Mouse (Mus musculus) heart, adult 11 months (tissue): ENCODE data around the gene Fbxo4.
A peak's percentile ranks its signal among the peaks of the same experiment; 100 is the strongest.

Experiments
- DNase-seq: peaks from one replicate; pipeline ENCODE4 v3.0.0; 2022

Fbxo4 gene

DNA sequence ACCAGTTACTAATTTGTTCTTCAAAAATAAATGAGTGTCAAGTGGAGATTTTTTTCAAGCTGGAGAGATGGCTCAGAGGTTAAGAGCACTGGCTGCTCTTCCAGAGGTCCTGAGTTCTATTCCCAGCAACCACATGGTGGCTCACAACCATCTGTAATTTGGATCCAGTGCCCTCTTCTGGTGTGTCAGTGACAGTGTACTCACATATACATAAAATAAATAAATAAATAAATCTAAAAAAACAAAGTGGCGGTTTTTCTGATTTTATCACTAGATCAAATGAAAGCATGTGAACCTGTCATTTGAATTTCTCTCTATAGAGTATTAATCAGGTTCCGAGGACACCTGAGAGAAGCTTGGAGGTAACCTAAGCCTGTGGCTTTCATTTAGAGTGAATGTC is 1.1 kb downstream of the Fbxo4 start:
- DNase-seq, result no peak

DNA sequence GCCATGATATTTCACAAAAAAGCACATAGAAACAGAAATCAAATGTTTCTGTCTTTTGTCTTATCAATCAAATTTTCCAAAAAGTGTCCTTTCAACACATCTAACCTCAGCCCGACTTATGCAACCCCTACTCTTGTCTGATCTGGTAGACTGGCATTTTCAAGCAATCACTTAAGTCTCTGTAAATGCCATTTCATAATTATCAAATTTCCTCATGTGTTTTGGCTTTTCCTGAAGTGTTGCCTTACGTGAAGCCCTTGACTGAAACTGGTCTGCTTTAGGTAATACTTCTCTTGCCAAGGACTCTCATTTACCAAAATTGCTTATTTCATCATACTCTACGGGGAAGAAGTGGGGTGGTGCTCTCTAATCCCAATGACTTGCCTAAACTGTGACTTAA is 6.1 kb downstream of the Fbxo4 start:
- DNase-seq, result no peak

DNA sequence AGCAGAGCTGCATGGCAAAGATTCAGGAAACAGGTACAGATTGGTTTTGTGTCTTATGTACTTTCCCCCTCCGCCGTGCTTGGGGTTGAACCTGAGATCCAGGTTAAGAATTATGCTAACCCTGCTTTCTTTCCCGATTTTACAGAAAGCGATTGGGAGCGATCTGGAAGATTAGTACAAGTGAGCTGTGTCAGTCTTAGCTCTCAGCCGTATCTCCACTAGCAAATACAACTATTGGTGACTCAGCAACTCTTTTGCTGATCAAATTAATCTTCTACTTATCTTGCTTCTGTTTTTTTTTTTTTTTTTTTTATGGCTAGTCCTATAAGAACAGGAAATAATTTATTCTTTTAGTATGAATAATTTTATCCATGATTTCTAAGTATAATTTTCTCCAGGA is 9.2 kb downstream of the Fbxo4 start:
- no peak for DNase-seq

DNA sequence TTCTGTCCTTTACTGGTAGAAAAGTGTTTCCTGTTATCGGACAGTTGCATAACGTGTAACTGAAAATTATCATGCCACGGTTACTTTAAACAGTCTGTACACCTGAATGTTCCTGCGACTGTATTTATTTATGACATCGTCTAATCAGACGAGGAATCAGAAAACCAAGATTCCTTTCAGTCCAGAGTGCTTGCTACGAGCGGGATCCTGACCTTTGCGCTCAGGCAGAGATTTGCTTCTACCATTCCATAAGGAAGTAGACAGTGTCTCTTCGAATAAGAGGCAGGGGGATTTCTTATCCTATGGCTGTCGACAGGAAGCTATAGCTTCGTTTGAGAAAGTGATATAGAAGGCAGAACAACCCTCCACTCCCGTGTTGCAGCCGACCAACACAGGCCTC is 9.6 kb downstream of the Fbxo4 start:
- DNase-seq, result no peak

DNA sequence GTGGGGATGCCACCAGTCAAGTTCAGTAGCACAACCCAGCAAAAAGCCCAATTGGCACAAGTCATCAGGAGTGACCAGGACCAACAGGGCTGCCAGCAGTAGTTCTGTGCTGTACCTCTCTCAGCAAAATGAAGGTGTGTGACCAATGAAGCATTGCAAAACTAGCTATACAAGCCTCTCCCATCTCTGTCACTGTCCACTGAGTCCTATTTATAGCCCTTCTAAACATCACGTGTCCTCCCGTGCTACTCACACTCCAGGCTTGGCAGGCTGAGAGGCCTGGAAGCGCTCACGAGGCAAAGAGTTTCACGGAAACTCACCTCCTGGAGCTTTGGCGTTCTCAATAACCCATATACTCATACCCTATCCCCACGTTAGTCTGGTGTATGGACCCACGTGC is 17.1 kb downstream of the Fbxo4 start:
- DNase-seq, result peak; percentile 94

DNA sequence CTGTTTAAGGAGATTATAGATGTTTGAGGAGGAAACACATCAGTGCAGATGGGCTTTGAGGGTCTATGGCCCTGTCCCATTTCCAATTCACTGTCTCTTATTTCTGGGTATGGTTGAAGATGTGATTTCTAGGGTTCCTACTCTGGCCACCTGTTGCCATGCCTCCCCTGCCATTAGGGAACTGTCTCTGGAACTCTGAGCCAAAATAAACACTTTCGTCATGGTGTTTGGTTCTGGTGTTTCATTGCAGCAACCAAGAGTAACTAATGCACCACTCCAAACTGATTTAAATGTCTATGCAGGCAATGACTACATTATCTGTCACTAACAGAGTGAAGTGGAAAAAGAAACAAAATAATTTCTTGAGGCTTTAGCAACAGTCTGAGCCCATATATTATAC is 19.3 kb downstream of the Fbxo4 start:
- DNase-seq, result no peak

DNA sequence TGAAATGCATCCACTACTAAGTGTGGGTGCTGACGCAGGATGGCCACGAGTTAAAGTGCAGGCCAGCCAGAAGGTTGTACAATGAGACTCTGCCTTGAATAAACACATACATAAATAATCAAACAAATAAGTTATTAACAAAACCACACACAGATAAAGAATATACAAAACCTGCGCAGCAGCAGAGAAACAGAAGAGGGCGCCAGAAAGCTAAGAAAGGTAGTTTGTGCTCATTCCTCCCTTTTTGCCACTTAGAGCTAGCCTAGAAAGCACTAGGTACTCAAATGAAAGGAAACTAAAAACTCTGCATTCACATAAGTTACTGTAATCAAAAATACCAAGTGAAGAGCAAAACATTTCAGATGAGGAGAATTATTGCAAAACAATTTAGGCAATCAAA is 21.4 kb downstream of the Fbxo4 start:
- no peak for DNase-seq

DNA sequence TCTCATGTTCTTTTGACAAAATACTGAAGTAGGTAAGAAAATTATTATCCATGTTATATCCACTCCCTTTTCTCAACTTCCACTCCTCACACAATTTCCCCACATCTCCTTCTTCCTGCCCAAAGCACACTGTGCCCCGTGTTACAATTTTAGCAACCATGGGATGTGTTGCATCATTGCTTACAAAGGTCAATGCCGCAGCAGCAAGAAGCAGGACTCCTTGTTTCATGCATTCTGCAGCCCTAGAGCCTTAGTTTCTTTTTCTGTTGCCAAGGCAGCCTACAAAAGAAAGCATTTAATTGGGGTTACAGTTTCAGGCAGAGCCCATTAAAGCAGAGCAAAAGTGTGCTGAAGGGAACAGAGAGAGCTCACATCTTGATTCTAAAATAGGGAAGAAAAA is 24.4 kb downstream of the Fbxo4 start:
- no peak for DNase-seq

DNA sequence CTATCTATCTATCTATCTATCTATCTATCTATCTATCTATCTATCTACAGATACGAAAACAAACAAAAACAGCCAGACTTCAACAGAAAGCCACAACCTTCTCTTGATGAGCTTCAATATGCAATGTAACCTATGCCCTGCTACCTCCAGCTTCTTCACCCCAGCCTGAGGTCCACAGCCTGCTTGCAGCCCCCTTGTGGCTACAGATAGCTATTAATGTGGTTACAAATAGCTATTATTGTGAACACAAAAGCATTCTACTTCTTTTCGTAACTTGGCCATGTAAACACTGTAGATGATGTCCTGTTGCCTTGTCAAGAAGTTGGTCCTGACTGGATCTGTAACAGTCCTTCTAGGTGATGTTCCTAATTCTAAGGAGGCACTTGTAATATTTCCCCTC is 41.2 kb downstream of the Fbxo4 start:
- no peak for DNase-seq

DNA sequence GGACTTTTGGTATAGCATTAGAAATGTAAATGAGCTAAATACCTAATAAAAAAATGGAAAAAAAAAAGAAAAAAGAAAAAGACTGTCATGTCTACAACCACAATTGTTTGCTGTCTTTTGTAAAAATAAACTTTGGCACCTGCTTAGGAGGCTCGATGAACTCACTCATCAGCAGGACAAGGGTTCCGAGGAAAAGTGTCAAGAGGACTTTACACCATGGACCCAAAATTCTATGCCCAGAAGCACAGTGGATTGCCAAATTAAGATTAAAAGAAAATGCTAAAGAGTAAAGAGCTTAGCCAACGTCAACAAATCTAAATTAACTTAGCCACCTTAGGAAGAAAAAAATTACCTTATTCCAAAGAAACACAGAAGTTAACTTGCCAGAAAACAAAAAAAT is 43.3 kb downstream of the Fbxo4 start:
- DNase-seq, result no peak

DNA sequence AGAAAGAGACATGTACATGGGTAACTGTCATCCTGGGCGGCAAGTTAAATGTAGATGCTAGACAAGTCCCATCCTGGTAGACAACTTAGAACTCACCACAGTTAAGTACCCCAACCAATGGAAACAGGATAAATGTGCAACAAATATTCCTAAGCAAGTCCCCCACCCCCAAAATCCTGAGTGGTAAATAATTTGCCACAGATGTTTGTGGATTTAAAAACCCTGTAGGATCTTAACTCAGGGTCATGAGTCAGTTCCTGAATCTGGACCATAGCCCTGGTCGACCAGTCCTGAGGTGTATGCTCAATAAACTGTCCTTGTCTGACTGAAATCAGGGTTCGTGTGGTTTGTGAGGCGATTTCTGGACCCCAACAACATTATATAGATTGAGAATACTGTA is 45.9 kb downstream of the Fbxo4 start:
- DNase-seq, result no peak

DNA sequence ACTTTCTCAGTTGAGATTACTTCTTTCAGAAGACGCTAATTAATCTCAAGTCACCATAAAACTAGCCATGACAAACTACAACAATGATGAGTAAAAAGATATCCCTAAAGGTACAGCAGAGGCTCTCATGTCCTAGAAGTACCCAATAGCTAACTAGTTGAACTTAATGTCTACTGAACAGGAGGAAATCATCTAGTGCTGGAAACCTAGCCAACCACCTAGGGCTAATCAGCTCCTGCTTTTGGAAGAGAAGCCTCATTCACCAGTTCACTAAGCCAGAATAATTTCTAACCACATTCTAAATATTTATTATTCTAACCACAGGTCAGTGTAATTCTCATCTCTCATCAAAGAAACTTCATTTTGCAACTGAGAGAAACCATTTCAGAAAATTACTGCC is 47.4 kb downstream of the Fbxo4 start:
- no peak for DNase-seq
